In genomic region chr19:5405924-5406323, GRCm38 (mm10) we compare ENCODE assay signal across 1 mouse cellular context.
TF ChIP-seq lines count a peak whose summit lies in the region.

No protein-coding gene starts in this region.

TF ChIP-seq in MEL, 35 proteins besides CTCF, POLR2A, EP300 and RAD21:
- no peak for TF ChIP-seq KAT2A (conservative IDR thresholded peaks at IDR 0.05; ENCODE audit: low read depth, low read length)
- no peak for TF ChIP-seq E2F4 (IDR thresholded peaks at IDR 0.05; ENCODE audit: borderline replicate concordance, low read depth, low read length)
- no peak for TF ChIP-seq SIN3A (IDR thresholded peaks at IDR 0.05; ENCODE audit: low read length)
- TF ChIP-seq ETS1 (IDR thresholded peaks at IDR 0.05; ENCODE audit: low read depth, low read length): no peak
- TF ChIP-seq NRF1 (IDR thresholded peaks at IDR 0.05; ENCODE audit: insufficient read depth, low read depth, low read length, poor library complexity, severe bottlenecking): no peak
- no peak for TF ChIP-seq GABPA (IDR thresholded peaks at IDR 0.05; ENCODE audit: low read depth, low read length)
- TF ChIP-seq NELFE (IDR thresholded peaks at IDR 0.05; ENCODE audit: low read depth, low read length): no peak
- TF ChIP-seq SMC3 (IDR thresholded peaks at IDR 0.05; ENCODE audit: low read depth, low read length): no peak
